Mouse (Mus musculus): ENCODE measurements around the gene Ptpn14.

Gene Ptpn14

GRCm38 (mm10) chr1:189817089-189817488 is 89.0 kb downstream of the Ptpn14 start:
- no peak for DNase-seq

- peak; percentile 45 for DNase-seq
These were observed 89.7 kb downstream of the Ptpn14 start for GRCm38 (mm10) chr1:189817810-189818209.

GRCm38 (mm10) chr1:189820111-189820510 is 92.0 kb downstream of the Ptpn14 start:
- DNase-seq = no peak

GRCm38 (mm10) chr1:189824436-189824835 is 96.4 kb downstream of the Ptpn14 start:
- no peak for DNase-seq

- DNase-seq = no peak
These were observed 102.3 kb downstream of the Ptpn14 start for GRCm38 (mm10) chr1:189830391-189830790.

GRCm38 (mm10) chr1:189830797-189831232 is 102.7 kb downstream of the Ptpn14 start:
- no peak for DNase-seq

DNA sequence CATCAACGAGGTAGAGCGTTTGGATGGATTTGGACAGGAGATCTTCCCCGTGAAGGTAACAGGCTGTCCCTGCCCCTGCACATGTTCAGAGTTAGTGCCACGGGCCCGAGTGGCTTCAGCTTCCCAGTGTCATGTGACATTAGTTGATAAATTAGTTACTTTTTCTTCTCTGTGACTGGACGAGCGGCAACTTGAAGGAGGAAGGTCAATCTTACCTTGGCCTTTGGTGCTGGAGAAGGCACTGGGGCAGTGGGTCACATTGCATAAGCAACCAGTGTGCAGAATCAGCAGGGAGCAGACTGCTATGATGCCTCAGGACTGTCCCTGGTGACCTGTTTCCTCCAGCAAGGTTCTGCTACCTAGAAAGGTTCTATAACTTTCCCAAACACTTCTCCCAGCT is 105.3 kb downstream of the Ptpn14 start:
- DNase-seq = no peak

DNA sequence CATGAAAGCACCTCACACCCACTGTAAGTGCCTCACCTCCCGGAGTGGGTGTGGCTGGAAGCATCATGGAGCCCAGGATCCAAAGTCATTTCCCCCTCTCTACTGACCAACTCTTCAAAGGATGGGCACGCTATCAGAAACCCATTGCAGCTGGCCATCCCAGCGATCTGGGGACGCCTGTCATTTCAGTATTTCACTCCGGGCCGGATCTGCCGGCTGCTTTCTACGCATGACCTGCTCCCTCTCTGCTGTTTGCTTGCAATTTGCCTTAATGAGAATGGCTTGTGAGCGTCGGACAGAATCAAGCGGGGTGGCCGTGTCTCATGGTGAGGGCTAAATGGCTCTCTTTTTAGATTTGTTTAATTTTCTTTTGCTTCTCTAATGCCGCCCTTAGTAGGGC is 106.1 kb downstream of the Ptpn14 start:
- no peak for DNase-seq

DNA sequence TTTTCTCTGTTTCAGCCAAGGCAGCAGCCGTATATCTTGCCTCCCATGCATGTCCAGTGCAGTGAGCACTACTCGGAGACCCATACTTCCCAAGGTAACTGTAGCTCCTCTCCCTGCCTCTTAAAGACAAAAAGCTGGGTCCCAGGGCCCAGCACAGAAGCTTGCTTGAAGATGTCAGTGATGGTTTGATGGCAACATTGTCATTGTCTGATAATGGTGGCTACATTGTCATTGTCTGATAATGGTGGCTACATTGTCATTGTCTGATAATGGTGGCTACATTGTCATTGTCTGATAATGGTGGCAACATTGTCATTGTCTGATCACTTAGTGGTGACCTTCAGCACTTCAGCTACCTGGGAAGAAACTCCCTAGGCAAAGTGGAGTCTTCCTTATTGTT is 118.3 kb downstream of the Ptpn14 start:
- DNase-seq = no peak

- no peak for DNase-seq
These were observed 121.5 kb downstream of the Ptpn14 start for GRCm38 (mm10) chr1:189849550-189849949.

DNA sequence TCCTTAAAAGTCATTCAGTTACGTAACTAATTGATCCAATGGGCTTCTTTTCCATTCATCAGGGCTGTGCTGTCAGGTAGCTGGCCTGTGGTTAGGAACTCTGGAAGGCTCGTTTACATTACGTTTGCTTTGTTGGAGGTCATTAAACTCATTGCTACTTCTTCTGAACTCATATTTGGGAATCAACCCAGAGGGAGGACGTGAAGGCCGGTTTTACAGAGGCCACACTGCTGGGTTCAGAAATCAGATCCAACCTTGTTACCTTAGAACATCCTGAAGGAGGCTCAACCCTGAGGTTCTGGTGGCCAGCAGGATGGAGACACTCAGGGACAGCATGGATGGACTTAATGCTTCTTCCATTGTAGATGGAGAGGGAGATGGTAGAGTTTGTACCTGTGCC is 124.0 kb downstream of the Ptpn14 start:
- DNase-seq = no peak

DNA sequence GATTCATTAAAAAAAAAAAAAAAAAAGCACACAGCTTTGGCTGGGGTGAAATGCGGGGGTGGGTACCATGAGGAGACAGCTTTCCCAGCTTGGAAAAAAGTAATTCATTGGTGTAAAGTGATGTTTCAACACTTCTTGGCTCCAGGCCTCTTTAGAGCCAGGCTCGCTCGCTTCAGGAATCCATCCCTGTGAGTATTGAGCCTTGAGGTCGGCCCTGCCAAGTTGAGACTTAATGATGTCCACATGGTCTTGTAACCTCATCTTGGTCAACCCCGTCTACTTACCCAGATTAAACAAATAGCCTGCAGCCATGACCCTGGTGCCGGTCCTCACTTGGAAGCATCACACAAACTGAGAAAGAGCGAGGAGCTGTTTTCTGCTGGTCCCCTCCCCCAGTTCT is 124.4 kb downstream of the Ptpn14 start:
- no peak for DNase-seq

DNA sequence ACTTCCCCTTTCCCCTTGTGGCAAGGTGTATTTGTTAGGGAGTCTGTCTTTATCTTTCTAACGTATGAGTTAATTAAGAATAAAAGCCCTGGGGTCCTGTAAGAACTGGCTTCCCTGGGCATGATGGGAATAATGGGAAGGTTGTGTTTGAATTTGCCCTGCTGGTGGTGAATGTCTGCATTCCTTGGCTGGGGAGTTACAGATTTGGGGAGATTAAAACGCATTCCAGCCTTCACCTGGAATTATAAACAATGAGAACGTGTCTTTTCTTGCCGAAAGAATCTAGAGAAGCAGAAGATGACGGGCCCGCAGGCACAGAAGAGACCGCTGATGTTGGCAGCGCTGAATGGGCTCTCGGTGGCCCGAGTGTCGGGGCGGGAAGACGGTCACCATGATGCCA is 126.6 kb downstream of the Ptpn14 start:
- no peak for DNase-seq

GRCm38 (mm10) chr1:189855739-189856138 is 127.7 kb downstream of the Ptpn14 start:
- no peak for DNase-seq

GRCm38 (mm10) chr1:189858377-189858776 is 130.3 kb downstream of the Ptpn14 start:
- DNase-seq = no peak

- DNase-seq = no peak
These were observed 132.3 kb downstream of the Ptpn14 start for GRCm38 (mm10) chr1:189860112-189860941.

DNA sequence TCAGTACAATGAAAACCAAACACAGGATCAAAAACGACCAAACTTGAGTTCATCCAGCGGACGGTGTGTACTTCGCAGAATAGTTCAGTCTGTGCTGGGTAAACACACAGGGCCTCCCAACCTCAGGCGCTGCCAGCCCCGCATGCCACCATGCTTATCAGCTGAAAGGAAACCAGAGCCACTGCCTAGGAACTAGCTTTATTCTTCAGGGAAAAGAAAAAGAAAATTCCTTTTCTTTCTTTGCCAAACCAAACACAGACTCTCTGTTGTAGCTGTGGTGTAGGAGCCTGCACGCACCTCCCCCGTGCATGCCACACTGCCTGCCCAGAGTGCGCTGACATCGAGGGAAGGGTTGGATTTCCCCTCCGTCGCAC is 132.9 kb downstream of the Ptpn14 start:
- DNase-seq = no peak

- DNase-seq = no peak
These were observed 135.7 kb downstream of the Ptpn14 start for GRCm38 (mm10) chr1:189863727-189864126.

DNA sequence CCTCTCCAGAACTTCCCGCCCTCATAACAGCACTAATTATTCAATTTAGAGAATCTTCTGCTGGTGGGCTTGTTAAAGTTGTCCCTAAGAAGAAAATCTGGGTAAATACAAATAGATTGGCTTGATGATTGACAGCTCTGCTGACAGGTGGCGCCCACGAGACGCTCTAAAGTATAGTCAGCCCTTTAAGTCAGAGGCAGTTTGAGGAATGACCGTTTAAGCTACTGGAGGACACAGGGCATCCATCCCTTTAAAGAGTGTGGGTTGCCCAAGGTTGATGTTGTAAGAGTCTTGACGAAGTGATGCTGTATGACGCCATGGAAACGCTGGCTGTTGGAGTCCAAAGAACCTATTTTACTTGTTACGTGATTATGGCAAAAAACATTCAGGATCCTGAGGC is 136.2 kb downstream of the Ptpn14 start:
- DNase-seq = no peak

DNA sequence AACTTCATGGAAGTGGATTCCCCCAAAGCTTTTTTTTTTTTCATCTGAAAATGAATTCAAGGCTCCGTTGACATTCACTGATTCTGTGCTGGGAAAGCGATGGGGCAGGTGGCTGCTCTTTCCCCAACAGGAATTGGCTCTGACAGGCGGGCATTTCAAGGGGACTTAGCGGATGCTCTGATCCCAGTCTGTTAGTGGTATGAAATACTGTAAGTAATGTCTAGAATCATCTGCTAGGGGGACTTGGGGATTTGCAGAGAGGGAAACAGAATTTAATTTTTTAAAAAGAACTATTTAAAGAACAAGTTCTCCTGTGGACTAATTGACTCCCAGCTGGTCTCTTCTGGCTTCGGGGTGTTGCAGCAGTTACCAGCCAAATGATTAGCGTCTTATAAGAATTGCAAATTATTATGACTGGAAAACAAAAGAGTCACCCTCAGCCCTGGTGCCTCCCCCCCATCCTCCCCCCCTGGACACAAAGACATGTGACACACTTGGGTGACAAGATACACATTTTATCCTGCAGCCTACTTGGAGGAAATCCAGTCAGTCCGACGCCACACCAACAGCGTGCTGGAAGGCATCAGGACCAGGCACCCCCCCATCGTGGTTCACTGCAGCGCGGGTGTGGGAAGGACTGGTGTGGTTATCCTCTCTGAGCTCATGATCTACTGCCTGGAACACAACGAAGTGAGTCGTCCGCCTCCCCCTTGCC is 136.9 kb downstream of the Ptpn14 start:
- no peak for DNase-seq

- no peak for DNase-seq
These were observed 138.6 kb downstream of the Ptpn14 start for GRCm38 (mm10) chr1:189866621-189867020.

DNA sequence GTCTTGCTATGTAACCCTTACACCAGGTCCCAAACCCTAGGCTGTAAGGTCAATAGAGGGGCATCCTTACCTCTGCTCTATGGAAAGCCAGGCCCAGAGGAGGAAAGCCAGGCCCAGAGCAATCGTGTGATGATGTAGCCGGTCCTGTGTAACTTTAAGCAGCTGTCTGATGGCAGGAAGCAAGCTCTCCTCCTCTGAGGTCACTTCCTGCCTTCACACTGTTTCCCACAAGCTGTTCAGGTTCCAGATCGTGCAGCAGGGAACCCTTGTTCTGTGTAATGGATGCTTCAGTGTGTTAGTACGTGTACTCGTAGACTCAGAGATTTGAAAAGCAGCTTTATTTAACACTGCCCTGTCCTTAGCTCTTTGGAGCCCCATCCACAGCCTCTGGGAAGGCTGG is 139.0 kb downstream of the Ptpn14 start:
- no peak for DNase-seq

GRCm38 (mm10) chr1:189867497-189867896 is 139.4 kb downstream of the Ptpn14 start:
- DNase-seq = no peak

DNA sequence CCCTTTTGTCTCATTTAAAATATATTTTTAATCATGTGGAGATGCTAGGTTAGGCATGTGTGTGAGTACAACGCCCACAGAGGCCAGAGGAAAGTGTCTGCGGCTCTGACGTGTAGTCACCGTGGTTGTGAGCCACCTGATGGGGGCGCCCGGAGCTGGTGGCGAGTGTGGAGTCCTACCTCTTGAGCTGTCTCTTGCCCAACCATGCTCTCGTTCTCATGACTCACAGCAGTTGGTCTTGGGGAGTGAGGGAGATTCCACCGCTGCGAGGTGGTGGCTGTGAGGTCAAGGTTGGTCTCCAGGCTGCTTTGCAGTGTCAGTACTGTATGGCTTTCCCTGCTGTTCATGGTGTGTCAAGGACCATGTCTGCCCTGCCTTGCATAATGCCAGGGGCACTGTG is 140.0 kb downstream of the Ptpn14 start:
- DNase-seq = no peak

Data from layer of hippocampus, adult 9-11 months (tissue).